Mouse (Mus musculus): Measurements from ENCODE around the gene Prlr.

The Prlr gene

DNA sequence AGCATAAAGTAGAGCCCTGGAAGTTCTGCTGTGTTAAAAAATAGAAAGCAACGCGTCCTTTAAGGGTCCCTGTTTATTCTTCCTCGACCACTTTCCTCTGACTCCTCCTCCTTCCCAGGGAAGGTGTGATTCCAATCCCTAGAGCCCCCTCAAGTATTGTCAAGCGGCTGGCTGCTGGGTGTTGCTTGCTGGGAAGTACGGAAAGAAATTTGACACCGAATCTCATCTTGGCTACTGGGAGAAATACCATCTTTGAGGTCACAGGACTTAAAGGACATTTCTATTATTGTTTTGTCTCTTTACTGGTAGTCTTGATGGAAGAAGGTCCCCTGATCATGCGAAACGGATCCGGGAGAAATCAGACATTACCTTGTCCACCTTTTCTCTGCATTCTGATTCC lies at the start of gene Prlr:
Gene Prlr (plus strand): TSS at position 156 of the 400 bp plus-strand sequence.
- no peak for DNase-seq (ENCODE audit: low spot score)

DNA sequence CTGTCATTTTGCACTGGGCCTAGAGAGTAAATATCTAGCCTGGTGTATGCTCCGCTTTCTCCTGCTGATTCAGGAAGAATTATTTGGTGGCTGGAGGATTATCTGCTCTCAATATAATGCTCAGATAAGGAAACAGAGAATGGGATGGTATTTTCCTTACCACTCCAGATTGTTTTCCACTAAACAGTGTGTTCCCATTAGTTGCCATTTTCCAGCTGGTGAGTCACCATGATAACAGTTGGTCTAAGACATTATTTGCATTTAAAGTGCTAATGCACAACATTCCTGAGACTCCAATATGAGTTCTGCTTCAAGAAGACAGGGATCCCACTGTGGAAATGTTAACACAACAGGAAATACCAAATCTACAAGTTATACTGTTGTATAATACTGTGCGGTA lies 43.3 kb upstream of the Prlr start:
- no peak for DNase-seq (ENCODE audit: low spot score)

DNA sequence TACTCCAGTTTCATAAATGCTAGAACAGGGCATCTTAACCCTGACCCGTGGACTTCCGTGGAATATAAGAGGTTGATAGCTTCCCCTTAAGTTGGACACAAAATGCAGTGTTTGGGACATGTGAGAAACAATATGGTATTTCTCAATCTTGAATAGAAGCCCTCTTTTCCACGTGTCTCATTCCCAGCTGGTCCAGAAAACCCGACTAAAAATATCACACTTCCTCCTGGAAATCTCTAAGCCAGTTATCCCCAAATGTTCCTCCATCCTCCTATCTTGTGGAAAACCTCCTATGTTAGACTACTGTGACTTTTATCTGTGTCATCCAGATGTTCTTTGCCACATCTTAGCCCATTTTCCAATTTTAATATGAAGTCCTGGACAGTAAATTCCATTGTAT lies 42.1 kb upstream of the Prlr start:
- DNase-seq (ENCODE audit: low spot score) = no peak

DNA sequence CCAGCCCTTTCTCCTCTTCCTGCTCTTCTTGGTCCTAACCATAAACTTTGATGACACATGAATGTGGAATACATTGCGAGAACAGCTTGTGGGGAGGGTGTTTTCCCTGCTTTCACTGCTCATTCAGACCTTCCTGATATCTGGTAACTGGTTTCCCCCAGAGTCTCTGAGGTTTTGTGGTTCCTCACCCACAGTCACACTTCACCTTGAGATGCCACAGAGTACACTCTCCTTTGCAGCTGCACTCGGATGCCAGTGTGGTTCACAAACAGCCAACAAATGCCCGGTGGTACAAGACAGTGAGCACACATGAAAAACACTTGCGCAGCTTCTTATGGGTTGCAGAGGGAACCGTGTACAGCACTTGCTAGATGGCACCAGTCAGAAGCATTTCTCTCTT lies 32.5 kb upstream of the Prlr start:
- DNase-seq (ENCODE audit: low spot score) = no peak

DNA sequence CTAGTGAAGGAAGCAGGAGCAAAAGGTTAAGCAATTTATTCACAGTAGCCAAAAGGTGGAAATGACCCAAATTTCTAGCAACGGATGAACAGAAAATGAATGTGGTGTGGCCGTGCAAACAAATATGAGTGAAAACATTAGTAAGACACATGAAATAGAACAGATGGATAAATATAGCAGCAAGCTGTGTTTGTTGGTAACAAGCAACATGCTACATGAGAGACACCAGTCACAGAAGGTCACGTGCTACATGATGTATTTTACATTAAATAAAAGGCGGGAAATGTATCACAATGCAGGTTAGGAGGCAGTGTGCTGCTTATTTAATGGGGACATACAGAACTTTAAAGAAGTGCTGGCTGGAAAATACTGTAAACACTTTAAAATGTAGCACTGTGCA lies 28.8 kb upstream of the Prlr start:
- DNase-seq (ENCODE audit: low spot score) = no peak

DNA sequence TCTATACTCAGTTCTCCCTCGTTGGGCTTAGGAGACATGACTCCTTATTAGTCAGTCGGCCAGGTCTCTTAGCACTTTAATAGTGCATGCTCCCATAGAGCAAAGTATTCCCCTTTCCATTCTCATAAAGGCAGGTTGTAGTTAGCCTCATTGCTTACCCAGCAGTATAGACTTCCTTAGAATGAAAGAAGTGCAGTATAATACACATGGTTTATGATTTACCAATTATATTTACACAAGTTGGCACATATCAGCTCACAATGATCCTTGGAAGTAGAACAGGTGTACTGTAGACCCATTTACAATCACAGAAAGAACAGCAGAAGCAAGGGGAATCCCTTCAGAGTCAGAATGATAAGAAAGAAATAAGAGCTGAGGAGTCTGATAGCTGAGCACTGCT lies 16.4 kb upstream of the Prlr start:
- no peak for DNase-seq (ENCODE audit: low spot score)

DNA sequence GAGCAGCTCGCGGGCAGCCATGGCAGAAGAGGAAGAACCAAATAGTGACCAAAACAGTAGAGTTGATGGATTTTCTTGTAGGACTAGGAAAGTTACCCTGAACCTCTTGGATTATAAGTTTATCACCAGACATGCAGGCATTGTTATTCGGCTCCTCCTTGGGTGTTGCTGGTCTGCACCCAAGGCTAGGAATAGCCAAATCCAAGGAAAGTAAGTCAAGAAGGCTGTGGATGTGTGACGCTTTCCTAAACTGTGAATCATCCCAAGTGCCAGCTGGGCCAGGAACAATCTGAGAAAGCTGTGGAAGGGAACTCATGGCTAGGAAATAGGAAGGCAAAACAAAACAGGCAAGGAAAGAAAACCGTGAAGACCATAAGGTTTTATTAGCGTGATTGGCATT lies 2.0 kb upstream of the Prlr start:
- DNase-seq (ENCODE audit: low spot score) = no peak

DNA sequence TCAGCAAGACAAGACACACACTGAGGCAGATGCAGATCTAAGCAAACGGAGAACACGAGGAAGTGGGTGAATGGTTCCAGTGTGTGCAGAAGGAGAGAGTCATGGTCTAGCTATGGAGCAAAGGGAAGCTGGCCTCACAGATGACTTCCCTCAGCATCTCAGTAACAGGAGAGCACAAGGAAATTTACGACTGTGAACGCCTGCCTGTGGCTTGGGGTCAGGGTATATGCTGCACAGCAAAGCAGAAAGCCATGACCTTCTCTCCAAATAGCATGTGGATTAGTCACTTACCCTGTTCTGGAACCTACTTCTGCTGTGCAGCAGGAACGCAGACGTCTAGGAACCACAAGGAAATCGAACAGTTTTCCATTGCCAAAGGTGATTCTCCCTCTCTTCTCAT lies 1.4 kb upstream of the Prlr start:
- DNase-seq (ENCODE audit: low spot score) = no peak

DNA sequence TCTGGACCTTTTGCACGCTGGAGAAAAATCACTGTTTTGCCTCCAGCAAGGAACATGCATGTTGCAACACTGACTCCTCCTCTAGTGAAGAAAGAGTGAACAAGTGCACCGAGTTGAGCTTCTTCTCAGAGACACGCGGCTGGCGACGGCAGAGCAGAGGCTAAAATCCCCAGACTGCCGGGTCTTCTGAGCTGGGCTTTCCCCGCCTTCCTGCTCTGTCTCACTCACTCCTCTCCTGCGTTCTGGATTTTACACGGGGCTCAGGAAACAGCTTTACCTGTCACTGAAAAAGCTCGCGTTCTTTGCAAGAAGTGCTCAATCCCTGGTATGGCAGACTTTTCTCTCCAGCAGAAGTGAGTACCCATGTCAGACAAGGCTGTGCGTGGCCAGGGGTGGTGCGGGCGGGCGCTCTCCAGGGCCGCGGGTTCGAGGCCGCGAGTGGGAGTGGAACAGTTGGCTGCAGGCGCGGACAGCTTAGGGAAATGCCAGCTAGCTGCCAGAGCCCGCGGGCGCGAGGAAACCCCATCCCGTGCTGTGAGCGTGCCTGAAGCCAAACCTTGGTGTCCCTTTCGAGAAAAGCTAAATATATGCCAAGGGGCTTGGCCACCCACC lies 587 bp downstream of the Prlr start:
- peak; percentile 54 for DNase-seq (ENCODE audit: low spot score)

DNA sequence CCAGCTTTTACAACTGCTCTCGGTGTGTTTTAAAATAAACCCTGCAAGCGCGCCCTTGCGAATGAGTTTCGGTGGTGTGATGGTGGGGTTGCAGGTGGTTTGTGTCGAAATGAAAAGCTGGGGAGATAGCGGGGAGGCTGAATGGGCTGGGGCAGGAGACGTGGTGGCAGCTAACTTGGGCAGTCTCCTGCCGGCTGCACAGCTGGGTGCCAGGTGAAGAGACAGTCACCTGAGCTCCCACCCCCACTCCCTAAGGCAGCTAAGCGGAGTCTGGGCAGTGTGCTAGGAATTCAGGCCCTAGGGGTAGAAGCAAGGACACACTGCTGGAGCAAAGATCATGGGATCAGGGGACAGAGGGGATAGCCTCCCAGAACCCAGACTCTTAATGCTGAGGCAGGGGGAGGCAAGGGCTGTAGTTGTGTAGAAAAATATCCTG lies 1.1 kb downstream of the Prlr start:
- no peak for DNase-seq (ENCODE audit: low spot score)

DNA sequence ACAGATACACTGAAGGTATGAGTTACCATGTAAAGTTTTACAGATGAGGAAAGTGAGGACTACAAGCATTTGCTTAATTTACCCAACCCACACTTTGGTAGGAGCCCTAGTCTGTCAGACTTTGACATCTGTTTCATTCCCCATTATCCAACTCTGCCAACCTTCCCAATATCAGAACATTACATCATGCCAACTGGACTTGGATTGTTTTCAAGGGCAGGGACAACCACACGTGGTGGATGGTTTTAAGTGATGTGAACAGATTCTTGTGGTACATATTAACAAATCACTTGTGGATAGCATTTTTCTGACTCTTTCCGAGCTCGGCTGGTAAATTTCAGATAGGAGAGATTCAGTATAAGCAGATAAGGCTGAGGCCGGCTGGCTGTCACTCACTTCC lies 3.7 kb downstream of the Prlr start:
- DNase-seq (ENCODE audit: low spot score) = no peak

DNA sequence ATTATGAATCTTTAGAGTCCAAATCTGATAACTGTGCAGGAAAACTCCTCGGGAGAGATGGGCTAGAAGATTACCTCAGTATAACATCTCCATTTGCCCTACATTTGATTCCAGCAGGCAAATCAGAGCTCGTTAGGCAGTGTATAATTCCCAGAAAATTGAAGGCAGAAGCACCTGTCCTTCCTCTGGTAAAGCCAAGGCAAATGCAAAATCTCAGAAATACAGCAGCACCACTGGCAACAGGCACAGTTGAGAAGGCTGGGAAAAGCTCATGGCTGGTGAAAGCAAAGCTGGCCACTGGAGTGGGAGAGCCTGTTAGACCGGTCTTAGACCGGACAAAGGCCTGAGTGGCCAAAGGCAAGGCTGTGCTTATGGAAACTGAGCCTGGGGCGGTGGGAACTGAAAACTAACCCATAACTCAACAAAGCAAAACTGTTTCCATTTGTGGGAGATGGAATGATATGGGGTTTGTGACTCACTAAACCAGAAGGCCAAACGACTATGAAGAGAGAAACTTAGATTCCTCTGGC lies 15.1 kb downstream of the Prlr start:
- DNase-seq (ENCODE audit: low spot score) = no peak

DNA sequence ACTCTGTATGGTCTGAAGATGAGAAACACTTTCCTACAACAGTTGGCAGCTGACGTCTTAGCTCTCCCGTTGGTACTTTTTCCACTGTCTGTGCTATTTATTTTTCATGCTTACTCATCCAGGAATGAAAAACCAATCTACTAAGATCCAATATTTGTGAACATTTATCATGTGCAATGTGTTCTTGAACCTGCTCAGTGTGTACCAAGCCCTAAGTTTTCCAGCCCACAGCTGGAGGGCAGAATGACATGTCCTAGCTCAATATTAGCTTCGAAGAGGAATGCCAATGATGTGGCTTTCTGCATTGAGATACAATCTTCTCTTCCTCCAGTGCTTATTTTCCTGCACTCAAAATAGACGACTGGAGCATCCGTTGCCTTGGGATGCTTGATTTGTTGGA lies 24.0 kb downstream of the Prlr start:
- DNase-seq (ENCODE audit: low spot score) = no peak

DNA sequence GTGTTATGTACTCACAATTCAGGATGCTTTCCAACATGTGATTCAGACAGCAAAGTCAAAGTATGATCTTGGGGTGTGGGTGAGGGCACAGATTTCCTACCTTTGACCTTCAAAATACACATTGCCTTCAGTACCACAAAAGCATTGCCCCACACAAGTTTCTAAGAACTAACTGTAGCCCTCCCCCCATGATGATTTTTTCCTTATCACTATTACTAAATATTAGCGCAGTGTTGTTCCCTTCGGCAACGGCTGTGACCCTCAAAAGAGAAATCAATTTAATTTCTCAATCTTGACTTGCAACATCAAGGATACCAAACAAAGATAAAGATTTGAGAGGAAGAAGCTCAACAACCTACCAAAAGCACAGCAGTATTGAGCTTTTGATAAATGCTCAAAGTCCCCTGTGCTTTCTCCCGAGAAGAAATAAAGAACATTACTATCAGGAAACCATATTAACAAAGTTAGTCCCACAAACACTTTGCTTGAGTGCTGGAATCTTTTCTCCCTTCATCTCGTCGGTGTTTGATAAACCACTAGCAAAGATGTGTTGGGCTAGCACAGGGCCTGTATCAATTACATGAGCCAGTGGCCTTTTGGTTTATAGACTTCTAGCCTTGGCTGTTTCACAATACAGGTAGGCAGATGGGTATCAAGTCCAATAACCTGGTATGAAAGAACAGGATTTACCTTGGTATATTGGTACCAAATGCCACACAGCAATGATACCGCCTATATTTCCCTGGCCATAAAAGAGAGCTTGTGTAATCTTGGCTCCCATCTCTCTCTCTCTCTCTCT lies 25.7 kb downstream of the Prlr start:
- no peak for DNase-seq (ENCODE audit: low spot score)

DNA sequence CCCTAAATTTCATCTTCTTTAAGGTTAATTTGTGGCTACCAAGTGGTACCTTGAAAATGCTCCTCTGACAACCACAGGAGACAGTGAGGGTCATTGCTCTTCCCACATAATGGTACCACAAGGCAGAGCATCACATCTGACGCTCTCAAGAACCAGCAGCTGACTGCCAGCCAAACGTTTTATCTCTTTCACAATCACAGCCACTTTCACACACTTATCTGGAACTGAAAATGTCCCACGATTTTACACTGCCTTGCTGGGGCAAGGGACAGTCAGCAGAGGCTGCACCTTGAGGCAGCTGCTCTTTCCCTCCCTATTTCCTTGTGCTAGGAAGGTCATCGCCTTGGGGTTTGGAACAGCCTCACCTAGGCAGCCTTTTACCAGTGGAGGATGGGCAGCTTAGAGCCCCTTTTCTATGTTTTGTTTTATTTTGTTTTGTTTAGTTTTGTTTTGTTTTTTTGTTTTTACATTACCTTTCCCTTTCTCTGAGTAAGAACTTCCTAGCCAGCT lies 33.3 kb downstream of the Prlr start:
- DNase-seq (ENCODE audit: low spot score) = no peak

DNA sequence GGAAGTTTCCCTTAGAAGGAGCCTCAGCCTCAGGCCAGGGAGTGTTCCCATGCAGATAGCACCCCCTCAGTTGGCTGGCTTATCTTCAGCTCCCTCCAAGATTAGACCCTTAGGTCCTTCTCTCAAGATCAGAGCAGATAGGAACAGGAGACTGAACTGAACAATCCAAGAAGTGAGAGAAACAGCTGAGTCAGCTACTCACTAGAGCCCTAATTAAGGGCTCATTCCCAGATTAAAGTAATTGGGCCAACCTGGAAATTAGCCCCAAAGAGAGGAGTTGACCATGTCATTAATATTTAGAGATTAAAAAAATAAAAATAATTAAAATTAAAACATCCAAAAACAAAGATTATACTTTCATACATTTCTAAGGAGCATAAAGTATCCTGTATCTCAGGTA lies 35.0 kb downstream of the Prlr start:
- no peak for DNase-seq (ENCODE audit: low spot score)

DNA sequence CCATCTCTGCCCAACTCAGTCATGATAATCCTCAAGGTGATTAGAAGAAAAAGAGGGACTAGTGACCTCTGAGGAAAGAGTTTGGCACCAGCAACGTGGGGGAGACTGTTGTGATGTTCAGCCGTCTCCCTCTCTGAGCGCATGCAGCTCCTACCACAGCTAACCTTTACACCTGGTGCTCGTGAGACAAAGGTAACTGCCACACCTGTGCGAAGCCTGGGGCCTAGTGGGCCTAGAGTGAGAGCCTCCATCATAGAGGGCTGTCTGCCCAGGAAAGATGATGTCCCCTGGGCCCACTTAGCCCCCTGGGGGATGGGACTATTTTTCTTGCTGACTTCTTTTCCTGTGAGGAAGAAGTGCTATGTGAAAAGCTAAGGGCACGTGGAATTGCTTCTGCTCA lies 36.2 kb downstream of the Prlr start:
- no peak for DNase-seq (ENCODE audit: low spot score)

DNA sequence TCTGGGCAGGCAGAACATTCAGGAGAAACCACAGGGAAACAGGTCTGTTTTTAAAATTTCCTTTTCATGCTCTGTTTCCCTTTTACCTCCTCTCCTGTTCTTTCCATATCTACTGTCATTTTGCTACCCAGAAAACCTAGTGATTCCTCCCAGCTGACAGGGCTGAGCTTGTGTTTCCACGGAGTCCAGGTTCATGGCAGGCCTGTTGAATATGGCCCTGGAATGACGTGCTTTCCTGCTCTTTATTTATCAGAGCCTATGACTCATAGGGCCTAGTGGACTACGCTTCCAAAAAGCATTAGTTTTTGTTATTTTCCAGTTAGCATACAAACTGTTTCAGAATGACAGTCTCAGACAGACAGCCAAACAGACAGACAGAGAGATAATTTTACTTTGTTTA lies 36.7 kb downstream of the Prlr start:
- DNase-seq (ENCODE audit: low spot score) = no peak

DNA sequence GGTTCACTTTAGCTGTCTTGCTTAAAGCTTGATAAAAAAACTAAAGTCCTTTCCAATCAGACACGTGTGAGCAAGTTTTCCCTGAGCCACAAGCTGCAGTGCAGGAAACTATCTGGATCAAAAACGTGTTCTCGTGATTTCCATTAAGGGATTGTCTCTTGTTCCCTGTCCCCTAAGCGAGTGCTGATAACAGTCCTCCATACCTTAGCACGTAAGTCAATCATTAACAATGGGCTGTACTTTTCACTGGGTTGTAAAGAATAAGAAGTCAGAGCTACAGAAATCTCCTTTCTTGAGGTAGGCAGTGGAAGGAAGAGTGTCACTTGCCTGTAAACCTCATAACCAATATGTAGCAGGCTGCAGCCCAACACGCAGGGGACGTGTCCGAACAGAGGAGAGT lies 38.7 kb downstream of the Prlr start:
- DNase-seq (ENCODE audit: low spot score) = no peak

DNA sequence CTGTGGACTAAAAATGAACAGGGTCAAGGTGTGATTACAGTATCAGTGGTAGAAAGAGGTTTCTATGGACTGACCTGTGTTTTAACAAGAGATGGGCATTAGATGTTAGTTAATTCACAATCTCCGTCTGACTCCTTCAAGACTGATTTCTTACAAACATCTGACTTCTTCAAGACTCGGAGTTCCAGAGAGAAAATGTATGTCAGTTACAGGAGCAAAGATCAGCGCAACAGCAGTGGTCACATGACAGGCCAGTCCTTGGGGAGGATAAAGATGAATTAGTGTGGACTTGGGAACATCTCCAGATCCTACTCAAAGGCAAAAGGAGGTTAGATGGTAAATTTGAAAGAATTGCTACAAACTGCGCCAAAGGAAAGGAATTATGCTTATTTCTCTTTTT lies 39.2 kb downstream of the Prlr start:
- no peak for DNase-seq (ENCODE audit: low spot score)

DNA sequence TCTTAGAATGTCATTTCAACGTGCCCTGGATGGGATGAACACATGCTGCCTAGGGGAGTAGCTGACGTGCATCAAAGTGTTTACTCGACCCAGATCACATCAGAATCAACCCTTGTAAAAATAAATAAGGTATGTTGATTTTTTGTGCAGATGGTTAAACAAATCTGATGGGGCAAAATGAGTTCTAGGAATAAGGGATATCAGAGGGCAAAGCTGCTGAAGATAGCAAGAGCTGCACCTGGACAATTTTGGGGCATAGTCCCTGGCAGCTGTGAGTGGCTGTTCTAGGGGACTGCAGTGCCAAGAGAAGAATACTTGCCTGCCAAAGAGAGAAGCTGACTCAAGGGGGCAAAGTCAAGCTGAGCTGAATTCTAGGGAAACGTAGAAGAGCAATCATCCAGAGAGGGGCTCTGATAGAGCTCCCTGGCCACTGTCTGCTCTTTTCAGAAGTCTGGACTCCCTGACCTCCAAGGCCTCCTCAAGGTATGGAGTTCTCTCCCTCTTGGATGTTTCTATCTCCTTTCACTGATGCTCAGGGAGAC lies 46.6 kb downstream of the Prlr start:
- no peak for DNase-seq (ENCODE audit: low spot score)

DNA sequence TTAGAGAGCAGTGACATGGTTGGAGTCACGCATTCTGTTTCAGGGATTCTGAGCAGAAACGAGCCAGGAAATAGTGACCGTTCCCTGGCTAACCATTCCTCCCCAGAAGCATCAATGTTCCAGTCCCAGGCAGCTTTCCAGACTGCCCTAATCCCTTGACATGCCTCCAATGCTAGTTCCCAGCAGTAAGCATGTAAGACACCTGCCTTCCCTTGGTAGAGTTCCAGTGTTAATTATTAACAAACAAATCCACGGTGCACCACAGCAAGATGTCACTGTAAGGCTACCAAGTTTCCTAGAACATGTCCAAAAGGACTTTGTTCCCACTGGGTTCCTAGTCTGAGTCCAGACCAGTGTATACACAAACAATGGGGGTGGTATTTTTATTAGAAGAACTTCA lies 48.7 kb downstream of the Prlr start:
- no peak for DNase-seq (ENCODE audit: low spot score)

DNA sequence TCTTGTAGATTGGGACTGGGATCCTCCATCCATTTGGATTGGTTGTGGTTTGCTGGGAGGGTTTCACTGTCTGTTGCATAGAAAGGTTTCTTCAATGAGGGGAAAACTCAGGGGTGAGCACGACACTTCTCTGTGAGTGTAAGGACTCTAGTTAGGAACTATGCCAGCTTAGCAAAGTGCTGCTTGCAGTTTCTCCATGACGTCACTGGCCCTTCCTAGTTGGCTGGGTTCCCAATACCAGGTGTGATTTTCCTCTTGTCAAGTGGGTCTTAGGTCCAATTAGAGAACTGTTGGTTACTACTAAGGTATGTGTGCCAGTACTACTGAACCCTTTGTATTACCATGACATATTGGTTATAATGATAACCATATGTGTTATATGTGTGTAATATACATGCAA lies 51.6 kb downstream of the Prlr start:
- DNase-seq (ENCODE audit: low spot score) = no peak
